Mouse (Mus musculus) MN1 (cell line): Measurements from ENCODE around the gene Wee1.

Source experiments
- DNase-seq: peaks from one replicate; pipeline ENCODE4 v3.0.0-alpha.2; 2016; ENCODE audit warnings: low spot score

Gene Wee1

DNA sequence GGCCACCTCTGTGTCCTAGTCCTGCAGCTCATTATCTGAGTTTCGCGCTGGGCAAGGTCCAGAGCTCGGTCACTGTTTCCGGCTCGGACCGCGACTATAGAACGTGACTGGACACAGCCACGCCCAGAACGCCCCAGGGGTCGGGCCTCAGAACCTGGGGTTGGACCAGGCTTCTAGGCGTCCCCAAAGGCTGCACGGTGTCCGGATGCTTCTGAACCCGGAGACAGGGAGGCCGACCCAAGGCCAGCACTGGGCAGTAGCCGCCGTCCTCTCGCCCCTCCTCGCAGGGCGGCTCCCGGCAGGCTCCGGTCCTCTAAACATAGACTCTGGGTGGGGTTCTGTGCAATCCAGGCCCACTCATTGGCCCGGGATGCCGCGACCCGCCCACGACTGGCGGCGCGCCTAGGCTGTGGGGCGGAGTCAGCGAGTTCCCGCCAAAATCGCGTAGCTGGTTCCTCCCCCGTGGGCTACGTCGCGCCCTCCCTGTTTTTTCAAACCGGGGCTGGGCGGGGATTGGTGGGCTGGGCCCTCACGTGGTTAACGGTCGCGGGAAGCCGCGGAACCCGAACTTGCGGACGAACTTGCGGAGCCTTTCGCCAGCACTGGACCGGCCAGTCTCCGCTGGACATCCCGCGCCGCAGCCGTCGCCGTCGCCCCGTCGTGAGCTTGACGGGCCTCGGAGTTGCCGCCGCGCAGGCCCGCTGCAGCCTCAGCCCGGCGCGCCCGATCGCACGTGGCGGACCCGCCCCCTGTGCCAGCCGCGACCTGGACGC is at the start of gene Wee1:
Wee1 (plus strand) TSS at position 531 of the 773 bp plus-strand sequence.
- DNase-seq, result peak; percentile 99

DNA sequence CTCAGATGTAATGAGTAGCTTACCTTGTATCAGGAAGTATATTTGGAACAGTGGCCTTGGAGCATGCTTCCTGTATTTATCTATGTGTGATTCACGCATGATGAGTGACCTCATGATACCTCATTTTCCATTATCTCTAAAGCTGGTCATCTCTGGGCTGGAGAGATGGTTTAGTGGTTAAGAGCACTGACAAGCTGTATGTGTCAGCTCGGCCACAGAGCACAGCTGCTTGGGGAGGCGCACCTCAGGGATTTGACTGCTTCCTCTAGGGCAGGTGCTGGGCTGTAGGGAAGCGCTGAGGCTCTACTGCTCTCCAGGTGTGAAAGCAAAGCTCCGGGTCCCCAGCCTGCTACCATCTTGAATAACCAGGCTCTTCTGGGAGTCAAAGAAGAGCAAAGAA is 43.7 kb upstream of the Wee1 start:
- DNase-seq, result no peak

DNA sequence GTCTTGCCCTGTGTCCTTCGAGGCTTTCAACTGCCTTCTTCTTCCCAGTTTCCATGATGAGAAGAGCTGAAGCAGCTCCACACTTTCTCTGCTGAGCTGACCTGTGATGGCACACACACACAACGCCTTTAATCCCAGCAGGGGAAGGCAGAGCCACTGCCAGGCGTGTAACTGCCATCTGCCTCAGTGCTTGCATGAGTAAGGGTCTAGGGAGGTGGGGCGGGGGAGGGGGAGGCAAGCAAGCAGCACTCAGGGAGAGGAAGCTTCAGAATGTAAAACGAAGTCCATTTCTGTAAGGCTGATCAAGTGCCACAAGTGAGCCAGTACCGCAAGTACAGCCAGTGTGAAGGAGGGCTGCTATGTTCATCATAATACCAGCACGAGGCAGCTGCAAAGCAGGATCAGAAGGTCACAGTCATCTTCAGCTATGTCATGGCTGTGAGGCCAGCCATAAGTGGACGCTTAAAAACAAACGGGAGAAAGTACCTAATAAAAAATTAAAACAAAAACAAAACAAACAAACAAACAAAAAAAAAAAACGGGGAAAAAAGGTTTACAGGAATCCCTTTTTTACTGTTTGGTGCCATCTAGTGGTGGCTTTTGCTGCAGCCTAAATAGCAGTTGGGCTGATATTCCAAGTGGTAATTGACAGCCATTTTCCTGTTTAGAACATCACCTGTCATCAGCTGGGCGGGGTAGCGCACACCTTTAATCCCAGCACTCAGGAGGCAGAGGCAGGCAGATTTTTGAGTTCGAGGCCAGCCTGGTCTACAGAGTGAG is 38.3 kb upstream of the Wee1 start:
- DNase-seq, result peak; percentile 80

DNA sequence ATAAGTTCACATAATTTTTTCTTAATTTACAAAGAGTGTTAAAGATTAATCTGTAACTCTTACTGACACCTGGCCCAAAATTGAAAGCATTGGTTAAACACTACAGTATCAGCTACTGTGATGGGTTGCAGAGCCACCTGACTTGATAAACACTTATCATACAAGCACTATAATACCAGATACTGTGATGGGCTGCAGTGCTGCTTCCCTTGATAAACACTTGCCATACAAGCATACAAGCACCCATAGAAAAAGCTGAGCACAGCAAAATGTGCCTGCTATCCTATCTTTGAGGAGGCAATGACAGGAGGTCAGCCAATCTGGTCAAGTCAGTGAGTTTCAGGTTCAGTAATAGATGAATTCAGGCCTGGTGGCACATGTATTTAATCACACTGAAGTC is 36.6 kb upstream of the Wee1 start:
- no peak for DNase-seq

DNA sequence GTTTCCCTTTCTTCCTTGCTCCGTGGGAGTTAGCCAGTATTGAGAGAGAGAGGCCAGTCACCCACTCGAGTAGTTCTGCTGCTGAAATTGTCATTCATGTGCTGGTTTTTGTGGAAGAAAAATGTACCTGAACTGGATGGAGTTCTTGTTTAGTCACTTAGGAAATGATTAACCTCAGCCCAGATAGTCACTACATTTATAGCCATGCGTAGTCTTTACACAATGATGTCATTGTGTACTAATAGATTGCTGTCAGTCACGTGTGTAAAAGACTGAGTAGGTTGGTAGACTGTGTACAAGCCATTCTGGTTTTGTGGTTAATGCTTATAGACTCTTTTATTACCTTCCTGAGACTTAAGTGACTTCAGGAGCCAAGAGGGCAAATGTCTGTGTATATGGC is 33.9 kb upstream of the Wee1 start:
- no peak for DNase-seq

DNA sequence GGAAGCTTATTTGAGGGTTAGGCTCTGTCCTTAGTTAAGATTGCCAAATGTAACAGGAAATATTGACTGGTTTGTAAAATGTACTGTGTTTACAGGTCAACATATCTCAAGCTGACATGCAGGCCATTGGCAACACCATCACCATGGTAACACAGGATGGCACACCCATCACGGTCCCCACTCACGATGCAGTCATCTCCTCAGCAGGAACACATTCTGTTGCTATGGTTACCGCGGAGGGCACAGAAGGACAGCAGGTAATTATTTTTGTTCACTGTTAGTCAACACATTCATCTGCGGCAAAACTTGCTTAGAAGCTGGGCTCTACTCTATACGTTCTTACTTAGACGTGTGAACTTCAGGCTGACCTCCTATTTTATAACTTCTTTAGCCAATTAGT is 30.2 kb upstream of the Wee1 start:
- DNase-seq, result peak; percentile 63

DNA sequence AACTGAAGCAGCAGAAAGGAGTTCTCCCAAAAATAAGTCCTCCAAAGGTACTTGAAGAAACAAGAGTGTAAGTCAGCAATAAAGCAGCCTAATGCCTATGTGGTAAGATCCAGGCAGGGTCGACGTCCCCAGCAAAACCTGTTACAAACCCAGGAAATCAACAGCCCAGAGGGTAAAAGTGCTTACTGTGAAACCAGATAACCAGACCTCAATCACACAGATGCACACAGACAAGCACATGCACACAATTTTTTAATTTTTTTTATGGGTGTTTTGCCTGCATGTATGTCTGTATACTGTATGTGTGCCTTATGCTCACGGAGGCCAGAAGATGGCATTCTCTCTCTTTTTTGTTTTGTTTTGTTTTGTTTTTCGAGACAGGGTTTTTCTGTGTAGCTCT is 25.5 kb upstream of the Wee1 start:
- no peak for DNase-seq

DNA sequence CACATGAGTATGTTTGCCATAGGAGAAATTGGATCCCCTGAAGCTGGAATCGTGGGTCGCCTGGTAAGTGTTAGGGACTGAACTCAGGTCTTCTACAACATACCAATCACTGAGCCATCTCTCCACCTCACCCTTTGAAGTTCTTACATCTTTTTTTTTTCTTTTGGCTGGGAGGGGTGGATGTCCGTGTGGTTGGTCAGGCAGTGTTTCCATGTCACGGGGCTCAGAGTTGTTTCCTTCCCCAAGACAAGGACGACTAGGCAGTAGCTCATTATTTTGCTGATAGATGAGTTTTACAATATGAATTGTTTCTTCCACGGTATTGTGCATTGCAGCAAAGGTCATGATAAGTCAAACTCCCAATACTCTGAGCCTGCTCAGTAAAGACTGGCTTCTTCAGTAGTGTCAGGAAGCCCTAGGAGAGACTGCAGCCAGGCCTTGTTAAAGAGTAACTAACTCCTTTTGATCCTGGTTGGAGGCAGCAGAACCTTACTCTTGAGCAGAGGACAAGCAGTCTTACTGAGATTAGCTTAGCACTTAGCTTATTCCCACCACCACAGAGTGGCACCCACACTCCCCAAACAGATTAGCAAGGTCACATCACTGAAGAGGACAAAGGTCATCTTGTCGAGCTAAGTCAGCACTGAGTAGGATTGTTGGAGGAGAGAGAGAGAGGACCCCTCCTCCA is 24.6 kb upstream of the Wee1 start:
- DNase-seq, result no peak

DNA sequence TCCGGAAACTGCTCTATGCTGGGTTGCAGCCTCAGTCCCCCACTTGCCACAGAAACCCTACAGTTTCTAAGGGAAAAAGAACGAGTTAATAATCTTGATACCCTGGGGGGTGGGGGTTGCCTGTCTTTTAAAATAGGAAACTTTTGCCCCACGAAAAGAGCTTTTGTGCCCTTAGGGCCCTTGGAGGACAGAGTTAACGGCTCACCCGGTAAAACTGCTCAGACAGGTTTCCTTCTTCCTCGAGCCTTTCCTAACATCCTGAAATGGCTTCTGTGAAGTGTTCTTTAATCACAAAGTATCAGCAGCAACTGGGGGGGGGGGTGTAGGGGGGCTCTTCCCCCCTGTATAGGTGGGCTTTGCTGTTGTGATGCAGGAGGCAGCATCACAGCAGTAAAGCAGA is 21.0 kb upstream of the Wee1 start:
- no peak for DNase-seq

DNA sequence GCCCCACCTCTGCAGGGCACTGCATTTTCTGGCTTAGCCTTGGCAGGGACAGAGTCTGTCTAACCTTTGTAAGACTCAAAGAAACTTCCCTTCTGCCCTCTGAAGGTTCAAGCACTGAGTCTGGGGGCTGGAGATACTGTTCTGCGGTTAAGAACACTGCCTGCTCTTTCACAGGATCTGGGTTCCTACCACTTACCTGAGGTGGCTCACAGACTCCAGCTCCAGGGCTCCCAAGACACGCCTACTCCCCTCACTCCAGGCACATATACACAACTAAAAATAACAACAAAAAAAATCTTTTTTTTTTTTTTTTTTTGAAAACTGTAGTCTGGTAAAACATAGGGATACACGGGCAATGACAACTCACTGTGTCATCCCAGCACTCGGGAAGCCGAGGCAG is 20.6 kb upstream of the Wee1 start:
- DNase-seq, result no peak

DNA sequence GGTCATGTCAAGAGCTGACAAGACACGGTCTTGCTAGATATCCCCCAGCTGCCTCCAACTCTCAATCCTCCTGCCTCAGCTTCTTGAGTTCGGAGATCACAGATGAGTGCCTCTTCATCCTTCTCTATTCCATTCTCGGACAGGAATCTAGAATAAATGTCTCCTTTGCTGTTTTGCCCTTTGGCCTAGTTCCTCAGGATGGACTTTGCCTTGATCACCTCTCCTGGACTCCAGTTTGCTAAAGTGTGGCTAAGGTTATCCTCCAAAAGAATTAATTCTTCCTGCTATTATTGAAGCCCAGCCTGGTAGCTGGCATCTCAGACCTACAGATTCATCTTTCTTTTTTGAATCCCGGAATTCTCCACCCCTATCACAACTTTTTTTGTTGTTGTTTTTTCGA is 16.8 kb upstream of the Wee1 start:
- DNase-seq, result no peak

DNA sequence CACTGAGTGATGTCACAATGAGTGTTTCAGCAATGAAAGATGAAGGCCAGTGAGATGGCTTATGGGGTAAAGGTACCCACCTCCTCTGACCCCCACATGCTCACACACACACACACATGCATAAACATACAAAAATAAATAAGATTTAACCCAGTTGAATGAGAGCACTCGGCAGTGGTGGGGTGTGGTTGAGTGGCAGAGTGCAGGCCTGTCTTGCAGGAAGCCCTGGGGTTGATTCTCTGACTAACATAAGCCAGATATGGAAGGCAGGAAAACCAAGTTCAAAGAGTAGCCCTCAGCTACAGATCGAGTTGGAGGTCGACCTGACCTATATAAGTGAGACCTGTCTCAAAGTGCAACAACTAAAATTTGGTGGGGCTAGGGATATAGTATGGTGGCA is 15.2 kb upstream of the Wee1 start:
- DNase-seq, result no peak

DNA sequence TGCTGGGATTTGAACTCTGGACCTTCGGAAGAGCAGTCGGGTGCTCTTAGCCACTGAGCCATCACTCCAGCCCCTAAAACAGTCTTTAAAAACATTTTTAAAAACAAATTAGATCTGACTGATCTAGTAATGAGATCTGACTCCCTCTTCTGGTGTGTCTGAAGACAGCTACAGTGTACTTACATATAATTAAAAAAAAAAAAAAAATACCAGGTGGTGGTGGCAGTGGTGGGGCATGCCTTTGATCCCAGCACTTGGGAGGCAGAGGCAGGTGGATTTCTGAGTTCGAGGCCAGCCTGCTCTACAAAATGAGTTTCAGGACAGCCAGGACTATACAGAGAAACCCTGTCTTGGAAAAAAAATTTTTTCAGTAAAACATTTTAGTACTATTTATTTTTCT is 13.3 kb upstream of the Wee1 start:
- DNase-seq, result peak; percentile 18

DNA sequence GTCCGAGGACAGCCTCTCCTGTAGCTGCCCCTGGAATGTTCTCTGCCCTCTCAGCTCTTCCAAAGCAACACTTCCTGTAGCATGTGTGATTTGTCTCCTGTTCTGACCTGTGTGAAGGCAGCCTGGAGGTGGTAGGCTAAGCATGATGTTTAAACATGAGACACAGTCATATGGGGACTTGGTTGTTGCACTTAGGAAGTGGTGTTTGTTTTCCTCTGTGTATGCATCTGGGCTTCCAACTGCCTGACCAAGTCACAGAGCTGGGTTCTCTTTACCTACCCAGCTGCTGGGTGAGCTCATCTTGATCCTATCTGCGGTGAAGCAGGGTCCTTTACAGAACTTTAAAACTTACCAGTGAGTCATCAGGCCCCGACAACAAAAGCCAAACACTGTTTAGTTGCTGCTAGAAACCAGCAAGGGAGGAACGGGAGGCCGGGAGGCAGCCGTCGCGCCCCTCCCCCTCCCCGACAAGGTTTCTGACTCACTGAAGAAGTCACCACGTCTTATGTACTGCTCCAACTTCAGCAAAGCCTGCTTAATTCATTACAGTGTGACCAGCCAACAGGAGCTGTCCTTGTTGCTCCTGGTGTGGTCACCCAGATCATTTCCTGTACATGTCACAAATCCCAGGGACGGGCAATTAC is 12.8 kb upstream of the Wee1 start:
- DNase-seq, result peak; percentile 90

DNA sequence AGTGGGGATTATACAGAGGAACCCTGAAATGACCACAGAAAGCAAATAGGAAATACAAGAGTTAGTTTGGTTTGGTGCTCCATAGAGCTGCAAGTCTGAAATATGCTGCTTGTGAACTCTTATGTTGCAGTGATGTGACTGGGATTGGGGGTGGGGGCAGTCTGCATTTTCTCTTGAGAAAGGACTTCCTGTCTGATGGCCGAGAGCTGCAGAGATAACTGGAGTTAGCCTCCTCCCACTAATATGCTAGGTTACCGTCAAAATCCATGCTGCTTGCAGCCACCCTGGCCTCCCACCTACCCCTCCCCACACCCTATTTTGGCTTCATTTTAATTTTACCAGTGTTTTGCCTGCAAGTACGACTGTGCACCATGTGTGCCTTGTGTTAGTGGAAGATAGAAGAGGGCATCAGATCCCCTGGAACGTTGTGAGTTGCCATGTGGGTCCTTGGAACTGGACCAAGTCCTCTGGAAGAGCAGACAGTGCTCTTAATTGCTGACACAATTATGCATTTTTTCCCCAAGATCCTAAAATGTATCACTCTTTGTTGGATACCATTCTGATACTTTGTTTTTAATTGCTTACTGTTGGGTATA is 11.7 kb upstream of the Wee1 start:
- DNase-seq, result peak; percentile 33

DNA sequence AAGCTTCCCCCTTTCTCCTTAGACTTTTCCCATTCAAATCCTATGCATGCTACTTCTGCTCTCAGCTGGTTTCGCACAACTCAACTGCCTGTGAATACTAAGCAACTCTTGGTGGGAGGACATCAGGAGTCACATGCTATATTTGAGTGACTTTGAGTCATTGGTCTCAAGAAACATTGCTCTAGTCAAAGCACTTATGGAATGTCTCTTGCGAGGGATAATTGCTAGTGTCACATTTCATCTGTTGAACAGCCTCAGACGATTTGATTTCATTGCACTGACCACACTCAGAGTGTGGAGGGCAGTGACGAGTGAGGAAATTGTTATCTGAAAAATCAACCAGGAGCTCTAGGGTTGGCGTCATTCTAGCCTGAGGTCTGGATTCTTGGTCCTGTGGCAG is 7.1 kb upstream of the Wee1 start:
- peak; percentile 48 for DNase-seq

DNA sequence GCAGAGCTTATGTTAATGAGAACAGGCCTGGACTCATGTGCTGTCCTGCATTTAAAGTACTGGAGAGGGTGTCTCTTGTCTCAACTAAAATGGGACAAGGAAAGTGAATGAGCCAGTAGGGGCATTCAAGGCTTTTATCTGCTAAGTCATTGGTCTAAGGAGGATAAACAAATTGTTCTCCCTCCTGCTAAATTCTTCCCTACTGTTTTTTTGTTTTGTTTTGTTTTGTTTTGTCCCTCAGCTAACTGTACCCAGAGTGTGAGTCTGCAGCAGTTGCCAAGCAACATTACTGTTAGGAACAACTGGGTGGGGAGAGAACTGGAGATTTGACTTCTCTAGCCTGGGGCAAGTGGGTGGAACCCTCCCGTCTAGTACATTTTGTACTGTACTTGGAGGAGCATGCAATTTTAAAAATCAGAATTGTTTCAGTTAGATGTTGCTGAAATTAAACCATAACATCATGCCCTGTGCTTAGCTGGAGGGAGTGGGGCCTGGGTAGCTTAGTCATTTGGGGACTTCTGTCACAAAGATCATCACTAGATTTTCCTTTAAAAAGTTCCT is 5.0 kb upstream of the Wee1 start:
- DNase-seq, result no peak

DNA sequence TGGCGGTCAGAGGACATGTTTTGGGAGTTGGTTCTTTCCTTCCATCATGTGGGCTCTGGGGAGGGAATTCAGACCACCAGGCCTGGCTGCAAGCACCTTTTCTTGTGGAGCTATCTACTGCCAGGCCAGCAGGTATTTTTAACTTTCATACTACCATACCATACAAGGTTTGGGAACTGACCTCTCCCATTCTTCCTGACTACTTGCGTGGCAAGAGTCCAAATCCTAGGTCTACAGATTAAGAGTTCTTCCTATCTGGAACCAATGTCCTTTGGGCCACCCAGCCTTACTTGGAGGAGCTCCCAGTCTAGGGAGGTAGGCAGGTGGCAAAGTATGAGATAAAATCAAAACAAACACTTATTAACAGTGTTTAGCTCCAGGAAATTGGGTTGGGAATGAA is 3.4 kb upstream of the Wee1 start:
- no peak for DNase-seq

DNA sequence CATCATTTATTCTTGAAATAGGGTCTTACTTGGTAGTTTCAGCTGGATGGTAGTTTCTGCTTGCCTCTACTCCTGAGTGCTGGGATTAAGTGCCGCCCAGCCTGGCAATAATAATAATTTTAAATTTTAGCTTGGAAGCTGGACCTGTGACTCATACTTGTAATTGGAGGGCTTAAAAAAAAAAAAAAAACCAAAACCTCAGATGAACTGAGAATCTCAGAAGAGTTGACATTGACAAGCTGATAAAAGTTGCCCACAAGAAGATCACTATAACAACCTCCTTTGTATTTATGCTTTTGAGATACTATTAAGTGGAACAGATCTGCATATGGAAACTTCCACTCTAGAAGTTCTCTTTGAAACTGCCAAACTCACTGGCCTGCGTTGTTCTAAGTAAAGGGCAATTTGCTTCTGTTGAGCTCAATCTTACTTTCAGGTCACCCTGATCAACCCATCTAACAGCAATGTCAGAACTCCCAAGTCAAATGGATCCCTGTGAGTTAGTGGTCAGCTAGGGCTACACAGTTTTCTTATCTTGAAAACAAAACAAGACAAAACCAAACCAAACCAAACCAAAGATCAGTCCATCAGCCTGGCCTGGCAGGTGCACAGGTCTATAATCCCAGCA is 1.6 kb upstream of the Wee1 start:
- no peak for DNase-seq

DNA sequence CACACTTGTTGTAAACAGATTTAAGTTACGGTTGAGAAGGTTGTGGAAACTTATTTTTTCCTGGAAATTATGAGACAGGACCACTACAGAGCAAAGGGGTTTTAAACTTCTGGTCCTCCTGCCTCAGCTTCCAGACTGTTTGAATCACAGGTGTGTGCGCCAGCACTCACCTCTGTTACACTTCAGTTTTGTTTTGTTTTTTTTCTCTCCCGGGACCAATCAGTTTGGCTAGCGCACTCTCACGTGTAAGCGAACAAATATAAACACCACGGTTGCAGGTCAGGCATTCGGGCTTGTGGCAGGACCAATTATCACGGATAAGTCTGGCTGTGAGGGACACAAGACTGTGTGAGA is 707 bp upstream of the Wee1 start:
- no peak for DNase-seq

DNA sequence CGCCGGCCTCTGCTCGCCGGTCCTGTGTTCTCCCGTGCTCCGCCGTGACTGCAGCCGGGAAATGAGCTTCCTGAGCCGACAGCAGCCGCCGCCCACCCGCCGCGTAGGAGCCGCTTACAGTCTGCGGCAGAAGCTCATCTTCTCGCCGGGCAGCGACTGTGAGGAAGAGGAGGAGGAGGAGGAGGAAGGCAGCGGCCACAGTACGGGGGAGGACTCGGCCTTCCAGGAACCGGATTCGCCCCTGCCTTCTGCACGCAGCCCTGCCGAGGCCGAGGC is 381 bp downstream of the Wee1 start:
- DNase-seq, result no peak
